Mouse (Mus musculus) limb, embryonic 10.5 days (tissue): ENCODE data around the gene Sgta. TPM values are rescaled to one million over a fixed set of nuclear protein-coding genes. Genes with fewer than 3 reads are reported as not detected.
"Not testable (repeated sequence)": the region's sequence is repeated elsewhere in the genome, so short reads cannot be mapped to it uniquely, and the experiment has no call there.

Experiments used
- DNase-seq: peaks from one replicate; pipeline ENCODE4 v3.0.0-alpha.2; 2017; ENCODE audit warnings: low spot score
- H3K27ac ChIP-seq: fragments of 300-500 bp; sonication (generic); 2 replicates; pipeline ENCODE4 v1.5.1; 2016; ENCODE audit warnings: mild to moderate bottlenecking
- H3K27me3 ChIP-seq: fragments of 300-500 bp; sonication (generic); 2 replicates; pipeline ENCODE4 v1.6.1; 2016; ENCODE audit warnings: low read depth, mild to moderate bottlenecking; ENCODE audit not compliant: poor library complexity, severe bottlenecking
- H3K36me3 ChIP-seq: fragments of 300-500 bp; sonication (generic); 2 replicates; pipeline ENCODE4 v1.6.1; 2016; ENCODE audit warnings: mild to moderate bottlenecking, moderate library complexity
- H3K4me1 ChIP-seq: fragments of 300-500 bp; sonication (generic); 2 replicates; pipeline ENCODE4 v1.6.1; 2016
- H3K4me3 ChIP-seq: fragments of 300-500 bp; sonication (generic); 2 replicates; pipeline ENCODE4 v1.5.1; 2016; ENCODE audit warnings: mild to moderate bottlenecking, moderate library complexity
- H3K9me3 ChIP-seq: fragments of 300-500 bp; sonication (generic); replicated peaks from 2 replicates; pipeline ENCODE4 v1.6.1; 2016; ENCODE audit warnings: mild to moderate bottlenecking
- WGBS: fragments of 180-500 bp; shearing (Covaris S2); methylation state at CpG from one replicate; pipeline ENCODE4 v1.1.7; 2016; 5-methylcytosine and 5-hydroxymethylcytosine counted together
- polyA plus RNA-seq: library from polyadenylated mRNA; unstranded; fragments of >200 nt; fragmentation: Nextera tagmentation; extraction: Ambion mirVana; gene quantifications from 2 replicates; pipeline ENCODE4 v1.2.1, GENCODE M21; 2016

The Sgta gene
- polyA plus RNA-seq, 1 experiment from 2014 or later, result 291 TPM

GRCm38 (mm10) chr10:81051133-81051532 is 8.8 kb downstream of the Sgta start:
- Histone ChIP-seq H3K27me3 (no peaks in the 10 kb centered on the region), H3K27ac (no peak overlapping the region), H3K36me3 (peaks cover 97% of the 10 kb centered on the region), H3K9me3 (no peaks in the 10 kb centered on the region), H3K4me1 (no peaks in the 10 kb centered on the region), H3K4me3 (no peak overlapping the region)
- DNase-seq, result no peak
- WGBS, result 91% methylated on average over 6 of the region's 6 CpGs

GRCm38 (mm10) chr10:81050645-81051044 is 9.3 kb downstream of the Sgta start:
- H3K27me3 ChIP-seq, result no peaks in the 10 kb centered on the region
- no peak overlapping the region for H3K27ac ChIP-seq
- DNase-seq, result no peak
- peaks cover 99% of the 10 kb centered on the region for H3K36me3 ChIP-seq
- H3K4me3 ChIP-seq, result no peak overlapping the region
- H3K4me1 ChIP-seq, result no peaks in the 10 kb centered on the region
- no peaks in the 10 kb centered on the region for H3K9me3 ChIP-seq
- 94% methylated on average over 4 of the region's 4 CpGs for WGBS

GRCm38 (mm10) chr10:81045246-81045645 is 14.7 kb downstream of the Sgta start:
- H3K4me3 ChIP-seq, H3K27ac ChIP-seq, DNase-seq, H3K4me1 ChIP-seq, H3K9me3 ChIP-seq, H3K27me3 ChIP-seq: not testable (repeated sequence)
- WGBS, result 95% methylated on average over 14 of the region's 14 CpGs
- H3K36me3 ChIP-seq, result peaks cover 80% of the 10 kb centered on the region

- Histone ChIP-seq H3K27me3 (no peaks in the 10 kb centered on the region), H3K36me3 (peaks cover 44% of the 10 kb centered on the region), H3K4me1 (peaks cover 9% of the 10 kb centered on the region), H3K4me3 (no peak overlapping the region), H3K27ac (no peak overlapping the region), H3K9me3 (no peaks in the 10 kb centered on the region)
- DNase-seq, result peak; percentile 79
- 34% methylated on average over 13 of the region's 13 CpGs for WGBS
Measured at GRCm38 (mm10) chr10:81041458-81042175, 18.4 kb downstream of the Sgta start.

- Histone ChIP-seq H3K4me3 (peak within 1 kb of the TSS; percentile 72), H3K27me3 (no peaks in the 10 kb centered on the region), H3K4me1 (peaks cover 9% of the 10 kb centered on the region), H3K9me3 (no peaks in the 10 kb centered on the region), H3K27ac (peak within 1 kb of the TSS; percentile 76), H3K36me3 (no peaks in the 10 kb centered on the region)
- DNase-seq, result peak; percentile 97
- under 1% methylated on average over 35 of the region's 35 CpGs for WGBS
Measured at GRCm38 (mm10) chr10:81036988-81037580, 22.9 kb downstream of the Sgta start, which contains the start of gene Slc39a3. TSS of gene Slc39a3 (minus strand) at chr10:81037426.

- no peak for DNase-seq
- WGBS, result 76% methylated on average over 7 of the region's 7 CpGs
- H3K4me3 ChIP-seq, result no peak overlapping the region
- H3K9me3 ChIP-seq, result no peaks in the 10 kb centered on the region
- peaks cover 3% of the 10 kb centered on the region; the same call in 1 of the 2 replicates for H3K36me3 ChIP-seq
- no peak overlapping the region for H3K27ac ChIP-seq
- H3K27me3 ChIP-seq, result no peaks in the 10 kb centered on the region
- H3K4me1 ChIP-seq, result peaks cover 9% of the 10 kb centered on the region
Measured at GRCm38 (mm10) chr10:81036251-81036650, 23.7 kb downstream of the Sgta start.

GRCm38 (mm10) chr10:81033586-81033985 is 26.4 kb downstream of the Sgta start:
- no peak overlapping the region for H3K4me3 ChIP-seq
- peaks cover 9% of the 10 kb centered on the region for H3K4me1 ChIP-seq
- WGBS, result 80% methylated on average over 10 of the region's 10 CpGs
- no peaks in the 10 kb centered on the region for H3K9me3 ChIP-seq
- no peak overlapping the region for H3K27ac ChIP-seq
- no peaks in the 10 kb centered on the region for H3K27me3 ChIP-seq
- DNase-seq, result no peak
- peaks cover 12% of the 10 kb centered on the region; the same call in 1 of the 2 replicates for H3K36me3 ChIP-seq

GRCm38 (mm10) chr10:81029031-81029430 is 30.9 kb downstream of the Sgta start:
- H3K4me1 ChIP-seq, result peaks cover 9% of the 10 kb centered on the region
- H3K27me3 ChIP-seq, result peaks cover 33% of the 10 kb centered on the region
- no peak for DNase-seq
- H3K27ac ChIP-seq, result no peak overlapping the region
- H3K36me3 ChIP-seq, result peaks cover 12% of the 10 kb centered on the region; the same call in 1 of the 2 replicates
- H3K9me3 ChIP-seq, result no peaks in the 10 kb centered on the region
- H3K4me3 ChIP-seq, result no peak overlapping the region
- WGBS, result 86% methylated on average over 10 of the region's 10 CpGs

GRCm38 (mm10) chr10:81028219-81028618 is 31.8 kb downstream of the Sgta start:
- H3K4me1 ChIP-seq, result peaks cover 9% of the 10 kb centered on the region
- H3K27me3 ChIP-seq, result peaks cover 41% of the 10 kb centered on the region
- H3K27ac ChIP-seq, result no peak overlapping the region
- H3K4me3 ChIP-seq, result no peak overlapping the region
- H3K9me3 ChIP-seq, result no peaks in the 10 kb centered on the region
- no peak for DNase-seq
- peaks cover 12% of the 10 kb centered on the region; the same call in 1 of the 2 replicates for H3K36me3 ChIP-seq

- Histone ChIP-seq H3K4me1 (peaks cover 9% of the 10 kb centered on the region), H3K27ac (no peak overlapping the region), H3K36me3 (peaks cover 12% of the 10 kb centered on the region; the same call in 1 of the 2 replicates), H3K27me3 (peaks cover 50% of the 10 kb centered on the region), H3K9me3 (no peaks in the 10 kb centered on the region), H3K4me3 (no peak overlapping the region)
- no peak for DNase-seq
- WGBS, result 72% methylated on average over 4 of the region's 4 CpGs
Measured at GRCm38 (mm10) chr10:81027331-81027730, 32.6 kb downstream of the Sgta start.

- WGBS, result 89% methylated on average over 5 of the region's 5 CpGs
- H3K9me3 ChIP-seq, result no peaks in the 10 kb centered on the region
- no peak for DNase-seq
- no peak overlapping the region for H3K27ac ChIP-seq
- peaks cover 55% of the 10 kb centered on the region for H3K27me3 ChIP-seq
- peaks cover 12% of the 10 kb centered on the region; the same call in 1 of the 2 replicates for H3K36me3 ChIP-seq
- H3K4me1 ChIP-seq, result peaks cover 12% of the 10 kb centered on the region
- no peak overlapping the region for H3K4me3 ChIP-seq
Measured at GRCm38 (mm10) chr10:81026857-81027256, 33.1 kb downstream of the Sgta start.

- Histone ChIP-seq H3K36me3 (peaks cover 4% of the 10 kb centered on the region; the same call in 1 of the 2 replicates), H3K27ac (no peak within 1 kb of the TSS)
- 53% methylated on average over 12 of the region's 12 CpGs for WGBS
Measured at GRCm38 (mm10) chr10:81025639-81026275, 34.2 kb downstream of the Sgta start, which contains the start of gene Diras1. TSS of gene Diras1 (minus strand) at chr10:81025662.

More at GRCm38 (mm10) chr10:81025639-81026275, 34.2 kb downstream of the Sgta start, which contains the start of gene Diras1:
- H3K9me3 ChIP-seq, result no peaks in the 10 kb centered on the region
- peaks cover 16% of the 10 kb centered on the region for H3K4me1 ChIP-seq
- H3K4me3 ChIP-seq, result peak within 1 kb of the TSS; percentile 45
- no peak for DNase-seq
- H3K27me3 ChIP-seq, result peaks cover 66% of the 10 kb centered on the region
